Mouse (Mus musculus): Measurements from ENCODE around the gene Lfng. TPM values are rescaled to one million over a fixed set of nuclear protein-coding genes. Genes with fewer than 3 reads are reported as not detected.

Lfng gene
- total RNA-seq, 4 experiments from 2014 or later = 19.9 to 24.1 (median 22.3) TPM

- no peak for DNase-seq (ENCODE audit: low spot score in 2 of 2)
Observed at GRCm38 (mm10) chr5:140639312-140639711, 32.2 kb downstream of the Lfng start.

GRCm38 (mm10) chr5:140639871-140640270 lies 32.8 kb downstream of the Lfng start:
- DNase-seq (ENCODE audit: low spot score in 2 of 2) = no peak

GRCm38 (mm10) chr5:140640812-140641211 lies 33.7 kb downstream of the Lfng start:
- no peak for DNase-seq (ENCODE audit: low spot score in 2 of 2)

GRCm38 (mm10) chr5:140641254-140641928 lies 34.3 kb downstream of the Lfng start:
- DNase-seq (ENCODE audit: low spot score in 2 of 2) = no peak

GRCm38 (mm10) chr5:140642076-140642475 lies 35.0 kb downstream of the Lfng start:
- DNase-seq (ENCODE audit: low spot score in 2 of 2) = no peak

GRCm38 (mm10) chr5:140644263-140644662 lies 37.1 kb downstream of the Lfng start:
- no peak for DNase-seq (ENCODE audit: low spot score in 2 of 2)

GRCm38 (mm10) chr5:140644702-140645201 lies 37.6 kb downstream of the Lfng start:
- DNase-seq (ENCODE audit: low spot score in 2 of 2) = no peak

- DNase-seq (ENCODE audit: low spot score in 2 of 2) = no peak
Observed at GRCm38 (mm10) chr5:140645454-140645853, 38.3 kb downstream of the Lfng start.

- no peak for DNase-seq (ENCODE audit: low spot score in 2 of 2)
Observed at GRCm38 (mm10) chr5:140646171-140646570, 39.1 kb downstream of the Lfng start.

- DNase-seq (ENCODE audit: low spot score in 2 of 2) = peak; percentile 45 to 76
Observed at GRCm38 (mm10) chr5:140647031-140647760, 40.1 kb downstream of the Lfng start.

- DNase-seq (ENCODE audit: low spot score in 2 of 2) = peak; percentile 40 to 68
Observed at GRCm38 (mm10) chr5:140647821-140648518, 40.9 kb downstream of the Lfng start.

- no peak for DNase-seq (ENCODE audit: low spot score in 2 of 2)
Observed at GRCm38 (mm10) chr5:140648519-140649100, 41.5 kb downstream of the Lfng start, which contains the start of gene Ttyh3. Gene Ttyh3 (minus strand): TSS chr5:140649031.

GRCm38 (mm10) chr5:140649101-140649667 lies 42.1 kb downstream of the Lfng start:
- peak; percentile 86 to 97 for DNase-seq (ENCODE audit: low spot score in 2 of 2)

GRCm38 (mm10) chr5:140649881-140650414 lies 42.8 kb downstream of the Lfng start:
- no peak for DNase-seq (ENCODE audit: low spot score in 2 of 2)

GRCm38 (mm10) chr5:140651231-140651630 lies 44.1 kb downstream of the Lfng start:
- no peak for DNase-seq (ENCODE audit: low spot score in 2 of 2)

GRCm38 (mm10) chr5:140652587-140652986 lies 45.5 kb downstream of the Lfng start:
- DNase-seq (ENCODE audit: low spot score in 2 of 2) = no peak

GRCm38 (mm10) chr5:140654096-140654845 lies 47.2 kb downstream of the Lfng start:
- DNase-seq (ENCODE audit: low spot score in 2 of 2) = no peak

- DNase-seq (ENCODE audit: low spot score in 2 of 2) = peak; percentile 59 to 93
Observed at GRCm38 (mm10) chr5:140659607-140660272, 52.6 kb downstream of the Lfng start.

- DNase-seq (ENCODE audit: low spot score in 2 of 2) = no peak
Observed at GRCm38 (mm10) chr5:140660398-140660797, 53.3 kb downstream of the Lfng start.

- no peak for DNase-seq (ENCODE audit: low spot score in 2 of 2)
Observed at GRCm38 (mm10) chr5:140661427-140661826, 54.3 kb downstream of the Lfng start.

All from left cerebral cortex, adult 8-10 months (tissue).